Mouse (Mus musculus): ENCODE measurements at regions not wholly inside any gene's neighbourhood (a gene's known extent, or its start where the extent isn't known, plus 50 kb on each side); places are given as distances from the start of the nearest gene placed in this dataset.

DNA sequence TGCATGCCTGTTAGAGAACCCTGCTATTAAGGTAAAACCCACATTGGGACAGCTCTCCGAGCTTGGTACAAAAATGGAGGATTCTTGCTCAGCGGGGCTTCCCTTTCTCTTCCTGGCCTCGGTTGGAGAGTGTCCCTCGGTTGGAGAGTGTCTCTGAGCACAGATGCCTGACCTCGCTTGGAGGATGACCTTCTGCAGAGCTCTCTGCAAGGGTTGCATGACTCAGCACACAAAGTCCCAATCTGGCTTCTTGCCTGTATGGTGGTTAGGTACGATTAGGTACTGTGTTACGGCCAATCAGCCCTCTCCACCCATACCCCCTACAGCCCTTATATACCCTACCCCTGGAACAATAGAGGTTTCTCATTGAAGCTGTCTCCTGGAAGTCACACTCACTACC lies 177.1 kb upstream of the Rreb1 start:
- H3K4me1 ChIP-seq (ENCODE audit: control insufficient read depth, insufficient read depth, low read length) = no peaks in the 10 kb centered on the region
- H3K4me3 ChIP-seq (ENCODE audit: insufficient read depth, low read depth, low read length) = no peak overlapping the region
- H3K27ac ChIP-seq (ENCODE audit: insufficient read depth, low read depth, low read length) = no peak overlapping the region
- no peak for TF ChIP-seq CTCF (IDR thresholded peaks at IDR 0.05; ENCODE audit: insufficient read depth, low read depth, low read length)
- TF ChIP-seq POLR2A (IDR thresholded peaks at IDR 0.05; ENCODE audit: insufficient read depth, low read depth, low read length) = no peak
- 64% methylated on average over 7 of the region's 7 CpGs for WGBS

DNA sequence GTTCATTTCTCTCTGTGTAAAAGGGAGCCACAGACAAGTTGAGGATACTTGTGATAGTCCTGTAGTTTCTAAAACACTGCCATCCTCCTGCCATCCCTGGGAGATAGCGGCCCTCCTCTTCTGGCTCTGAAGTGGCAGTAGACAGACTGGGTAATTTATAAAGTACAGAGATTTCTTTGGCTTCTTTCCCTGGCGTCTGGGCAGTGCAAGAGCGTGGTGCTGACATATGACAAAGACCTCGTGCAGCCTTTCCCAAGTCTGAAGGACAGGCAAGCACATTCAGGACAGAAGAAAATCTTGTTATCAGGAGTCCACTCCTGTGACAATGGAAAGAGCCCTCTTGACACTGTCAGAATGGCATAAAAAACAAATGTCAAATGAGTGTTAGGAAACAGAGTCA lies 175.9 kb upstream of the Rreb1 start:
- no peak overlapping the region for H3K4me3 ChIP-seq (ENCODE audit: insufficient read depth, low read depth, low read length)

DNA sequence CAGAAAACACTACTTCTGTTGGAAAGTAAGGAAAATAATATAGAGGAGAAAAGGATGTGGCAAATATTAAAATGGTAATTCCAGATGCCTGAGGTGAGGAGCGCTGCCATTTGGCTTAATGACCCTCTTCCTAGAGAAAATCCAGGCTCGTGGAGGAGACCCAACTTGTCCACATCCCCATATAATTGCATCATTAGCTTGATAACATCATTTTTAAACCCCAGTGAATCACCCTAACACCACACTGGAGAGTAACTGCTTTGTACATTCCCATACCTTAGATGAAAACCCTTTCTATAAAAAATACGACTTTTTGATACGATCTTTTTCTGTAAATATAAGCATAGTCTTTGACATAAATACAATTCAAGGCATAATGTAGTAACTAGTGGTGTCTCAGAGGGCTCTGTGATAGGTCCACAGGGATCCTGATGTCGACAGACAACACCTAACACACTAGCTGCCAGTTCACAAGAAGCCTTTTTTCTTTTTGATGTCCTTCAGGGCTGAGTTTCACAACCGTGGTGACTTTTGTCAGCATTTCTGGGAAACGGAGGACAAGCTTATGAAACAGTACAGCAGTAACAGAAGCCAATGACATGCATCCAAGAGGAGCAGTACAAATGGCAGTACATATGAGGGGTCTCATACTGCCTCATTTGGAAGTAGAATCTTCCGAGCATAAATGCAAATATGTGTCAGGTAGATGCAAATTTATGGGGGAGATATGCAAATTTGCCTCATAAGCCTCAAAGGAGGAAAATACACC lies 174.8 kb upstream of the Rreb1 start:
- TF ChIP-seq CTCF (IDR thresholded peaks at IDR 0.05; ENCODE audit: insufficient read depth, low read depth, low read length) = no peak
- no peak for TF ChIP-seq POLR2A (IDR thresholded peaks at IDR 0.05; ENCODE audit: insufficient read depth, low read depth, low read length)
- 80% methylated on average over 8 of the region's 8 CpGs for WGBS
- Histone ChIP-seq H3K27ac (ENCODE audit: insufficient read depth, low read depth, low read length) (no peak overlapping the region), H3K4me3 (ENCODE audit: insufficient read depth, low read depth, low read length) (no peak overlapping the region), H3K4me1 (ENCODE audit: control insufficient read depth, insufficient read depth, low read length) (no peaks in the 10 kb centered on the region)

More for the DNA sequence above, 175.9 kb upstream of the Rreb1 start:
- H3K4me1 ChIP-seq (ENCODE audit: control insufficient read depth, insufficient read depth, low read length) = no peaks in the 10 kb centered on the region
- 51% methylated on average over 4 of the region's 4 CpGs for WGBS
- no peak for TF ChIP-seq POLR2A (IDR thresholded peaks at IDR 0.05; ENCODE audit: insufficient read depth, low read depth, low read length)
- no peak for TF ChIP-seq CTCF (IDR thresholded peaks at IDR 0.05; ENCODE audit: insufficient read depth, low read depth, low read length)
- H3K27ac ChIP-seq (ENCODE audit: insufficient read depth, low read depth, low read length) = no peak overlapping the region

DNA sequence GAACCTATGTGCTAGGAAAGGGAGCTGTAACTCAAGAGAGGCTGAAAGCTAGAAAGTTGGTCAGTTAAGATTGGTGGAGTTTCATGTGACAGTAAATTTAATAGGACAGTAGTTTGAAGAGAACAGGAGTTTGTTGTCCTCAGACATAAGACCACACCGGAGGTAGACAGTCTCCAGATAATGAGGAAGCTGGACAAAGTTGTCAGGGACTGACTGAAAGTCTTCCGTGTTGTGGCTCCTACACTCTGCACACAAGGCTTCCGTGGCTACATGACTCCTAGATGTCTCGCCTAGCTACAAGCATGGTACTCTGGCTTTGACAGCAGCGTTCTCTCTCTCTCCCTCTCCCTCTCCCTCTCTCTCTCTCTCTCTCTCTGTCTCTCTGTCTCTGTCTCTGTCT lies 171.9 kb upstream of the Rreb1 start:
- Histone ChIP-seq H3K27ac (ENCODE audit: insufficient read depth, low read depth, low read length) (no peak overlapping the region), H3K4me1 (ENCODE audit: control insufficient read depth, insufficient read depth, low read length) (no peaks in the 10 kb centered on the region), H3K4me3 (ENCODE audit: insufficient read depth, low read depth, low read length) (no peak overlapping the region)
- WGBS = 91% methylated on average over 5 of the region's 5 CpGs
- TF ChIP-seq POLR2A (IDR thresholded peaks at IDR 0.05; ENCODE audit: insufficient read depth, low read depth, low read length) = no peak
- no peak for TF ChIP-seq CTCF (IDR thresholded peaks at IDR 0.05; ENCODE audit: insufficient read depth, low read depth, low read length)

DNA sequence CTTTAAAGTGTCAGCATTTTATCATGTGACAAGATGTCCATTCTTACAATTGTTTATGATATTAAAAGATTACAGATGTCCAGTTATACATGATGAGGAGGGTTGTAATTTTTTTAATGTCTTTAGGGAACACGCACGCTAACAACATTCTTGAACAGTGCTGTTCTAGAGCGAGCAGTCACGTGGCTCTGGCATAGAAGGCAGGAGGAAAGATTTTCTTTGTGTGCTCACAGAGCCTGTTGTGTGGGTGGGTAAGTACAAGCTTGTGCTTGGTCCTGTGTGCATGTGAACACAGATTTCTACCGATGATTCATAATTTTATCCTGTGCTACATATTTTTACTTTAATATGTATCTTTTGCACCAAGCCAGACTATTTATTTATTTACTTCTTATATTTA lies 169.1 kb upstream of the Rreb1 start:
- Histone ChIP-seq H3K4me3 (ENCODE audit: insufficient read depth, low read depth, low read length) (no peak overlapping the region), H3K4me1 (ENCODE audit: control insufficient read depth, insufficient read depth, low read length) (no peaks in the 10 kb centered on the region), H3K27ac (ENCODE audit: insufficient read depth, low read depth, low read length) (no peak overlapping the region)
- no peak for TF ChIP-seq POLR2A (IDR thresholded peaks at IDR 0.05; ENCODE audit: insufficient read depth, low read depth, low read length)
- no peak for TF ChIP-seq CTCF (IDR thresholded peaks at IDR 0.05; ENCODE audit: insufficient read depth, low read depth, low read length)
- WGBS = 40% methylated on average over 5 of the region's 5 CpGs

DNA sequence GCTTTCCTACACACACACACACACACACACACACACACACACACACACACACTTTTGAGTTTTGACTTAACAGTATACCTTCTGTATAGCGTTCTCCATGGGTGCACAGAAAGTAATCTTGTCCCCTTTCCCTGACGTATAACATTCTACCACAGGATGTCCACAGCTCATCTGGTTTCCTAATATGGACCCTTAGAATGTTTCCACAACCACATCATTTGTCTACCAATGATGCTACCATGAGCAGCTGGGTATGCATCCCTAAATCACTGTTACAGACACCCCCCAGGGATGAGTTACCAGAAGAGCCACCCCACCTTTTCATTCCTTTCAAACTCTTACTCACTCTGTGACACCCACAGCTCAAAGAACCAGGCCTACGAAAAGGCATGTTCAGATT lies 166.8 kb upstream of the Rreb1 start:
- TF ChIP-seq CTCF (IDR thresholded peaks at IDR 0.05; ENCODE audit: insufficient read depth, low read depth, low read length) (no peak), POLR2A (IDR thresholded peaks at IDR 0.05; ENCODE audit: insufficient read depth, low read depth, low read length) (no peak)
- 92% methylated on average over 3 of the region's 3 CpGs for WGBS
- no peak overlapping the region for H3K4me3 ChIP-seq (ENCODE audit: insufficient read depth, low read depth, low read length)
- H3K27ac ChIP-seq (ENCODE audit: insufficient read depth, low read depth, low read length) = no peak overlapping the region
- H3K4me1 ChIP-seq (ENCODE audit: control insufficient read depth, insufficient read depth, low read length) = no peaks in the 10 kb centered on the region

DNA sequence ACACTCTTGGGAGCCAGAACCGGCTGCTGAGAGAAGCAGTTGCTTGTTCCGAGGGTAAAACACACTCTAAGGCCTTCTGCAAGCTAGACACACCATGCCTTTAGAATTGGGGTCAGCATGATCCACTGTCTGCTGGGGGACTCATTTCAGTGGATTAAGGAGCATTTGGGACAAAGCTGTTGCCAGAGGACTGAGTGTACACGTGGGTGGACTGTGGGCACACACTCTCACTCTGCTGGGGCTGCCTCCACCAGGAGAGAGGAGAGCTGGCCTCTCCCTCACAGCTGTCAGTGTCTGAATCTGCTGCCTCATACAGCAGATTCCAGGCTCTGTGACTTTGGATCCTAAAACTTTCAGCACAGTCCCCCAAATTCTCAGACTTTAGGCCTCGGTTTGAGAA lies 161.2 kb upstream of the Rreb1 start:
- 81% methylated on average over 4 of the region's 4 CpGs for WGBS
- Histone ChIP-seq H3K27ac (ENCODE audit: insufficient read depth, low read depth, low read length) (no peak overlapping the region), H3K4me3 (ENCODE audit: insufficient read depth, low read depth, low read length) (no peak overlapping the region), H3K4me1 (ENCODE audit: control insufficient read depth, insufficient read depth, low read length) (no peaks in the 10 kb centered on the region)
- no peak for TF ChIP-seq POLR2A (IDR thresholded peaks at IDR 0.05; ENCODE audit: insufficient read depth, low read depth, low read length)
- TF ChIP-seq CTCF (IDR thresholded peaks at IDR 0.05; ENCODE audit: insufficient read depth, low read depth, low read length) = no peak

DNA sequence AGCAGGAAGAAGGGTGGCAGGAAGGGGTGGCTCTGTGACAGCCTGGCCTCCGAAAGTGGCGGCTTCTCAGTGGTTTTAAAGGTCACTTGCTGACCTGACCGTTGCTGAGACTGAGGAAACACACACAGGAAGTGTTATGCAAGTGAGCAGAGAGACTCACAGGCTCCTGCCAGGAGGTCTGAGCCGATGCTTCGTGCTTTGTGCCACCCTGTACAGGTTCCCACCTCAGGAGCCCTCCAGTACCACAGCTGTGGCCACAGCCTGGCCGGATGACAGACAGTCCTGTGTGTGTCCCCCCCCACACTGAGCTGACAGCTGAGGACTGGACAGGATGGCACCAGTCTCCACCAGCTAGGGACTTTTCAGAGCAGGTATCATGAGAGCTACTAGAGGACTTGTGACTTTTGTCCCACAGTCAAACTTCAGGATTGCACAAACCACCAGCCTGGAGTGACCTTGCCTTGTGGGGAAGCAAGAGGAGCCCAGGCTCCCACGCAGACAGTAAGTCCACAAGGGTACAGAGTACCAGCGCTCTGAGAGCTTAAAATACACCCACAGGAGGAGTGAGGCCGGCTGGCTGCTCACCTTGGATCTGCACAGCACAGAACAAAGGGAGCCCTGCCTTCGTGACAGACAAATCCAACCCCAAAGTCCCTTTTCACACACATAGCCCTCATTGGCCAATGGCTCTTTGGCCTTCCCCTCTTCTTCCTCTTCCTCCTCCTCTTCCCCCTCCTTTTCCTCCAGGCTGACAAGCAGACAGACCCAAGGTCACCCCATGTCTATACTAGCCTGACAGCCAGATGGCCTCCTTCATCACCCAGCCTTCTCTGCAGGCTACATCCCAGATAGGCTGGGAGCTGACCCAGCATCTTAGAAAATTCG lies 158.1 kb upstream of the Rreb1 start:
- Histone ChIP-seq H3K4me3 (ENCODE audit: insufficient read depth, low read depth, low read length) (no peak overlapping the region), H3K4me1 (ENCODE audit: control insufficient read depth, insufficient read depth, low read length) (no peaks in the 10 kb centered on the region), H3K27ac (ENCODE audit: insufficient read depth, low read depth, low read length) (no peak overlapping the region)
- TF ChIP-seq POLR2A (IDR thresholded peaks at IDR 0.05; ENCODE audit: insufficient read depth, low read depth, low read length) = no peak
- no peak for TF ChIP-seq CTCF (IDR thresholded peaks at IDR 0.05; ENCODE audit: insufficient read depth, low read depth, low read length)
- 71% methylated on average over 11 of the region's 11 CpGs for WGBS

Measured in olfactory bulb, adult 2 months (tissue).